Mouse (Mus musculus) layer of hippocampus, adult 18-20 months (tissue): ENCODE results near the gene Gm3106. TPM values are rescaled to one million over a fixed set of nuclear protein-coding genes. Genes with fewer than 3 reads are reported as not detected.
"Not testable (repeated sequence)": the region's sequence is repeated elsewhere in the genome, so short reads cannot be mapped to it uniquely, and the experiment has no call there.

Source experiments
- DNase-seq, 2 experiments: peaks; one replicate each; pipeline ENCODE4 v3.0.0; 2022; ENCODE audit warnings: low spot score in 2 of 2
- long read RNA-seq: library from polyadenylated mRNA; stranded (forward); transcript quantifications from one replicate; pipeline ENCODE4 v2.0.0, GENCODE M21; 2021
- total RNA-seq, 2 experiments: library from RNA; stranded (reverse); gene quantifications; 2 replicates each; pipeline ENCODE4 v1.2.3; 2021

Gene Gm3106
- total RNA-seq, result not detected
- long read RNA-seq, result 0 reads

DNA sequence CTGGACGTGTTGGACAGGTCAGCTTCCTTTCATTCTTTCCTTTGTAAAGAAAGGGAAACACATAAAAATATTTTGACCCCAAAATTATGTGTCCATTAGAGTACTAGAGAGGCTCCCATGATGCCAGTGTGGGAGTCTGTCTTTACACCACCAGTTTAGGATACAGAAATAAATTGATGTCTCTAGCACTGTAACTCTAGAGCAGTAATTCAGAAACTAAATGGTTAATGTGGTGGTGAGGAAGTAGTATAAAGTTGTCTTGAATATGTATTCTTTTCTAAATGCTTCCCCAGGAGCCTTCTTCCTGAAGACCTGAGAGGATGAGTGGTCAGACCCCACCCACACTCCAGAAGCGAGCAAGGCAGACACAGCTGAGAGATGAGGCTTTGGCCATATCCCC, at the start of gene Gm3106:
Gm3106 (plus strand) TSS at position 301 of the 400 bp plus-strand sequence.
- DNase-seq, result not testable (repeated sequence)

Other genes with a start within 250 kb of the Gm3106 start
- not detected for gene BC061212, start 147.5 kb upstream of the Gm3106 start, total RNA-seq
- gene Gm6351, start 141.6 kb upstream of the Gm3106 start, total RNA-seq, result not detected
- gene A430089I19Rik, start 88.8 kb downstream of the Gm3106 start, total RNA-seq, result not detected
- gene Gm6502, start 96.4 kb downstream of the Gm3106 start, total RNA-seq, result not detected
- gene AA792892, start 121.7 kb downstream of the Gm3106 start, total RNA-seq, result under 1 TPM in 1 of 2 experiments, not detected in 1; 0.20 TPM
- not detected for gene Gm7682, start 227.8 kb downstream of the Gm3106 start, total RNA-seq